Mouse (Mus musculus): Measurements from ENCODE around the gene Hpgds. TPM values are rescaled to one million over a fixed set of nuclear protein-coding genes. Genes with fewer than 3 reads are reported as not detected.

Hpgds gene
- 1 to 10 TPM; 3.4 to 4.5 TPM for total RNA-seq (2021)
- long read RNA-seq, experiment 1, partial matches to known transcripts, result 0 of 5 reads
- long read RNA-seq, experiment 1, other reads (novel, unspliced or antisense), result 2 of 5 reads
- long read RNA-seq, experiment 2, partial matches to known transcripts, result 0 of 1 reads
- long read RNA-seq, experiment 2, other reads (novel, unspliced or antisense), result 0 of 1 reads

- DNase-seq (ENCODE audit: low spot score in 2 of 2), result no peak
These were observed at the start of gene Hpgds for GRCm38 (mm10) chr6:65144621-65145205. Hpgds (minus strand) TSS chr6:65144908.

- DNase-seq (ENCODE audit: low spot score in 2 of 2), result no peak
These were observed 20.3 kb upstream of the Hpgds start for GRCm38 (mm10) chr6:65164977-65165376.

DNA sequence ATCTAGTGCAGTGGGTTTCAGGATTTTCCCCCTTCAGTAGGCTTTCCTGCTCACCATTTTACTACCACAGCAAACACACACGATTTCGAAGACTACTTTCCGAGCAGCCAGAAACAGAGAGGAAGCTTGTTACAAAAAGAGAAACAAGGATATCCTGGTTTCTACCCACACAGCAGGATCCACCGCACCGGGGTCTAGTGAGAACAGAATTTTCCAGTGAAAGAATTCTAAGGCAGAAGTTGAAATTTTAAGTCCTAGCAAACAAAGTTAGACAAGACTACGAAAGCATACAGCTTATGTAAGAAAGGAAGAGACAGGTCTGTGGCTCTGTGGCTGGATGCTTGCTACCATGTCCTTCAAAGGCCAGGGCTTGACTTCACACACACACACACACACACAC lies 19.4 kb upstream of the Hpgds start:
- DNase-seq (ENCODE audit: low spot score in 2 of 2), result peak in 1 of 2 experiments; percentile 26

- DNase-seq (ENCODE audit: low spot score in 2 of 2), result no peak
These were observed 14.8 kb upstream of the Hpgds start for GRCm38 (mm10) chr6:65159381-65159942.

GRCm38 (mm10) chr6:65157042-65157441 lies 12.3 kb upstream of the Hpgds start:
- no peak for DNase-seq (ENCODE audit: low spot score in 2 of 2)

DNA sequence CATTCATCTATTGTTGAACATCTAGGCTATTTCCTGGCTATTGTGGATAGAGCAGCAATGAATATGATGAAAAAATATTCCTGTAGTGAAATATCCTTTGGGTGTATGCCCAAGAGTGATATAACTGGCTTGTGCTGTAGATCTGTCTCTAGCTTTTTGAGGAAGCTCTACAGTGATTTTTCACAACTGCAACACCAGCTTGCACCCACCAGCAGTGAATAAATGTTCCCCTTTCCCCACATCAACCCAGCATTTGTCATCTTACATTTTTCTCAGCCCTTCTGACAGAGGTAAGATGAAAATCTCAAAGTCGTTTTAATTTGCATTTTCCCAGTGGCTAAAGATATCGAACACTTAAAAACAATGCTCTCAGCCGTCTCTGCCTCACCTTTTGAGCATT lies 8.9 kb upstream of the Hpgds start:
- DNase-seq (ENCODE audit: low spot score in 2 of 2), result no peak

DNA sequence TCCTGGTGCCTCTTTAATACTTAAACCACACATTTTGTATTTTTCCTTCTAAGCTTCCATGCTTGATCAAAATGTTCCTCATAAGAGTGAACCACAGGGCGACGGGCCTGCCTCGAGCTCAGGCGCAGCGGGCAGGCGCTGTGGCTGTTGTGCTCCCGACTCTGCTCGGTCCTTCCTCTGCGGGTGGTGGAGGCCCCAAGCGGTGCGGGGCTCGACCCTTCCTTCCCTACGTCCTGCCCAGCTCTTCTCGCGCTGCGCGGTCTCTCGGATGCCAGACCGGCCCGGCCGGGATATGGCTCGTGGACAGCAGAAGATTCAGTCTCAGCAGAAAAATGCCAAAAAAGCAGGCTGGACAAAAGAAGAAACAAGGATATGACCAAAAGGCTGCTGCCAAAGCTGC lies 6.0 kb upstream of the Hpgds start:
- DNase-seq (ENCODE audit: low spot score in 2 of 2), result no peak

DNA sequence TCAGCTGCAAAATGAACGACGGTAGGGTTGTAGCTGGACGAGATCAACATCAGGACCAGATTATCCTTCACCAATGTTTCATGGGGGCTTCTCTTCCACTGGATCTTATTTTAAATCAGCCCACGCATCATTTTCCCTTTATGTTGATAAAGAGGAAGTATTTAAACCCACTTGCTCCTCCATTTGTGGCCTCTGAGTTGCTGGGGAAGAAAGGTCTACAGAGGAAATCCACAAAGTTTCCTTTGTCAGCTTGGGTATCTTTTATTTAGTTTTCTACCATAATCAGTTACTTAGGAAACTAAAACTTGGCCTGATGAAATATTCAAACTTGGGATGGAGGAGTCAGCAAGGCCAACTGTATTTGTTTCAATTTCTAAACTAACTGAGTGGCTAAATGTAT lies 1.7 kb upstream of the Hpgds start:
- DNase-seq (ENCODE audit: low spot score in 2 of 2), result no peak

DNA sequence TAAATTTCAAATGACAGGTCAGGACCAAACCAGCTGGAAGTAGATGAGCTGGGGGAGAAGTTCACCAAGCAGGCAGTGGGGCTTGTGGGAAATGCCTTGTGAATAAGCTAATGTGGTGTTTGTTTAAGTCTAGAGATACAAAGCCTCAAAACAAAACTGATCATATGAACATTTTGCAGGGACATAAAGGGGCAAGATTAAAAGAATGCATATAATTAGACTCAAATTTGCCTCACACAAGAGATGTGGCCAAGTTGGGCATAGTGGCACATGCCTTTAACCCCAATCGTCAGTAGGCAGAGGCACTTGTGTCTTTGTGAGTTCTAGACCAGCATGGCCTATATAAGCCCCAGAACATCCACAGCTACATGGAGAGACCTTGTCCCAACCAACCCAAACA lies 2.4 kb downstream of the Hpgds start:
- no peak for DNase-seq (ENCODE audit: low spot score in 2 of 2)

DNA sequence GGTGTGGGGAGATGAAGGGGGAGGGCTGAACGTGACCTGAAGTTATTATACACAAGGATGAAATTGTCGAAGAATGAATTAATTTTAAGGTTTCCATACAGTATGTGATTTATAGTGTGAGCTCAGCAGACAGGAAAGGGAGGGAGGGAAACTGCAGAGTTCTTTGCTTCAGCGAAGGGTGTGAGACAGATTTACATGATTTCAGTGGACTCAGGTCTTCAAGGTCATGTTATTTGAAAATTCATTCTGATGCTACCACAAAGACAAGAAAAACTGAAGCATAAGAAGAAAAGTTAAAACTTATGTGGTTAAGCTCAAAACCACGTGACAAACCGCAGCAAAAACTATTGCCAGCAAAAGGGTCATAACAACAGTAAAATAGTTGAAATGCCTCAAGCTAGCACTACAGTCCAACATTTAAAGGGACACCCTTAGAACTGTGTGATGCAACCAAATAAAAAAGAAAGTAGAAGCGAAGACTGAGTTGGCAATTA lies 3.9 kb downstream of the Hpgds start:
- DNase-seq (ENCODE audit: low spot score in 2 of 2), result no peak

DNA sequence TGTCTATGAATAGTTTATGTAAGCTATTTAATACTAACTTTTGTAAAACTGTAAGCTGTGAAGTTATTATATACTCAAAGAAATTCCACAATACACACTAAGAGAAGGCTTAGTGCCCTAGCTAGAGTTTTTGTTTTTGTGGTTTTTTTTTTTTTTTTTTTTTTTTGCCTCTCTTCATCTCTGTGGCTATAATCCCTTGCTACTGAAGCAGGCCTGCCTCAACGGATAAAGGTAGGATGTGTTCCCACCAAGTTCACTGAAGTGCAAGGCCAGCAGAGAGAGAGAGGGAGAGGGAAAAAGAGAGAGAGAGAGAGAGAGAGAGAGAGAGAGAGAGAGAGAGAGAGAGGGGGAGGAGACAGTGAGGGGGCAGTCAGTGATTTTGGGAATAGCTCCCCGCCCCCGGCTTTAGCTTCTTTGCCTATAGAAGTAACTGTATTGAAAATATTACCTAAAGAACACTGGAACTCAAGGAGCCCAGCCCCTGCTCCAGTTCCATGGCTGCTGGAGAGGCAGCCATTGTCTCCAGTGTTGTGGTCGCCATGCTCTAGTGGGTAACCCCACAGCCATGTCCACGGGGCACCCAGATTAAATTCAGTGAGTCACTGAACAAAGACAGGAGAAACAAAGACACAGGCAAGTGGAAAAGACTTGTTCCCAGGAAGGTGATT lies 4.5 kb downstream of the Hpgds start:
- DNase-seq (ENCODE audit: low spot score in 2 of 2), result no peak

DNA sequence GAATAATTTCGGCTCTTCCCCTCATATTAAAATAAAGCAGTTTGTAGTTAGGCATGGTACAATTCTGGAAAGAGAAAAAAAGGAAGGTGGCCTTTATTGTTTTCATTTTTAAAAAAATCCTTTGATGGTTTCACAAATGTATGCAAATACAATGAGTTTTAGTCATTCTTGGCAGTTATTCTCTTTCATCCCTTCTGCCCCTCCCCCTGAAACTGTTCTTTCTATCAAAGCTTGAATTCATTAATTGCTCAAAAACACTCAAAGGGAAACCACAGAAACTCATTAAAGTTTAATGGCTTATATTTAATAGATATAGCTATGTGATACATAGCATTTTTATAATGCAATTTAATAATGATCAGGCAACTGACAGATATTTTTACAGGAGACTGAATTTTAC lies 6.5 kb downstream of the Hpgds start:
- DNase-seq (ENCODE audit: low spot score in 2 of 2), result no peak

GRCm38 (mm10) chr6:65137802-65138201 lies 6.9 kb downstream of the Hpgds start:
- no peak for DNase-seq (ENCODE audit: low spot score in 2 of 2)

GRCm38 (mm10) chr6:65132376-65132775 lies 12.3 kb downstream of the Hpgds start:
- DNase-seq (ENCODE audit: low spot score in 2 of 2), result no peak

DNA sequence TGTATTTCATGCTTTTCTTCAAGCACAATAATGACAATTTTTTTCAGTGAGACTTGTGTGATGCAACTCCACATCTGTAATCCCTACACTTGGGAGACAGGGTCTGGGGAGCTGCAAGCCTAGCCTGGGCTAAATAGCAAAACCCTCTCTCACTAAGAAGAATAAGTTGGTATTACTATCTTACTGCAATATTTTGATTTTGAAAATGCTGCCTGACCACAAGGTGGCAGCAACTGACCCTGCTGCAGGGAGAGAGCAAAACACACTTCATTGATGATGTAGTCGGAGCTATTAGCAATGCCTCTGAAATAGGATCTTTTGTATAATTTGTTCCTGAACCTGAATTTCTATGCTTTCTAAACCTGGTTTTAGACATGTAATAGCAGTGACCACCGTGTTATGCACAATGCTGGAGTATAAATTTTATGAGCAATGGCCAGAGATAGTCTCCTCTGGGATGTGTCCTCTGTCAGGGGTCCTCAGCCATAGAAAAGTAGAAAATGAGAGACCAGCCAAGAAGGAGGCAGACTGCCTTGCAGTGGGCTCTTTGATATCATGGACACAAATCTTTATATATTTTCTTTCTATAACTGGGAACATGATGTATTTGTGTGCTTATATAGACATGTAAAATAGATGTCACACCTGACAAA lies 18.5 kb downstream of the Hpgds start:
- DNase-seq (ENCODE audit: low spot score in 2 of 2), result peak; percentile 58 to 61

DNA sequence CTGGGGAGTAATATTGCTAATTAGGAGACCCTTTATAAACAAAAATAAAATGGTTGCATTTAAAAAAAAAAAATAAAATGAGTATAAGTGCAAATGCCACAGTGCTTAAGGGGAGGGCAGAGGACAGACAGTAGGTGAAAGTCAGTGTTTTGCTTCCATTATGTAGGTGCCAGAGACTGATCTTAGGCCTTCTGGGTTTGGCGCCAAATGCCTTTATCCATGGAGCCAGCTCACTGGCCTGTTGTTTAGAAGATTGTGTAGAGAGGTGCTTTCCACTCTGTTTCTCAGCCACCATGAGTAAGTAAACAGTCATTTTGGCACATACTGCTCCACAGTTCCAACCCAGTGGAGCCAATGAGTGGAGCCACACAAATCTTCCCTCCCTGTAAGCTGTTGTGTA lies 27.2 kb downstream of the Hpgds start:
- DNase-seq (ENCODE audit: low spot score in 2 of 2), result no peak

DNA sequence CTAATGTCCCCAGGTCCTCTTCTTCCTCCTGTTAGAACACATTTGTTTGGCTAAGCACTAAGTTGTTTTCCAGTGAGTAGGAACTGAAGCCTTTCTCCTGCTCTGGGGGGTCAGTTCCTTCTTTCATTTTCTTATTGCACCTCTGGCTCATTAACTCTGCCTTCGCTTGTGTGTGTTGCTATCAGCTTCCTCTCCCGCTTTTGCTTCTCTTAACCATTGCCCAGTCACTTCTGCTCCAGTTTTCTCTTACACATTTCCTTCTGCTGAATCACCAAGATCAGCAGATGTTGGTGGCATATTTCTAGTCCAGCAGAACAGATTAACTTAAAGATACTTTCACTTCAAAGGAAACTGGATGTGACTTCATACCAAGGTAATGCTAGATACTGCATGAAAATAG lies 29.8 kb downstream of the Hpgds start:
- DNase-seq (ENCODE audit: low spot score in 2 of 2), result no peak

DNA sequence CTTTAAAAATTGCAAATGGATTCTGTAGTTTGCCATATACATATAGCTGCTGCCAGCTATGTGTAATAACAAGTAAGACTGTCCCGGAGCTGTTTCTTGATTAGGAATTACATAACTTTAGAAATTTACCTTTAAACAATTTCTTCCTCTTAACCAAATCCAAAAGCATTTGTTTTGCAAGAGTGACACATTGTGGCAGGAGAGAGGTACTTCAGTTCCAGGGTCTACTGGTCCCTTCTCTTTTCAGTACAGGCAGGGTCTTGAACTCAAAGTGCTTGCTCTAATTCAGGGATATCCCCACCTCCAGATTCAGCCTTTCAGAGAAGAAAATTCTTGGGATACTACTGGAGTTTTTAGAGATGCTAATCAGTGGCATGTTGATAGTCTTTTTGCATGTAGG lies 65.6 kb downstream of the Hpgds start:
- DNase-seq (ENCODE audit: low spot score in 2 of 2), result no peak

DNA sequence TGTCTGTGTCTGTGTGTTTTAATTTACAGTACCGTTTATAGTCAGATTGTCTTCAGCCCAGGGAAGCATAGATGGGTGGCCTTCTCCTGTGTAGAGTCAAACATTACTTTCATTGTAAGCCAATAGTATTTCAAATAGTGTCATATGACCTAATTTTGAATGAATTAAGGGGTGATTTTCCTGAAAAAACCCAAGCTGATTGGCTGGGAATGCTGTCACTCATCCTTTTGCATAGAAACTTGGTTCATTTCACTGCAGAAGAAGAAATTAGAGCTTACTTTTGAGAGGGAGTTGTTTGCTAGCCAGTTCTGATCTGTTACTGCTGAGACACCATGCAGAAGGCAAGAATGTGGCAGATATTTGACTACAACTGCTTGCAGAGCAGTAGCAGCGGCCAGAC lies 69.5 kb downstream of the Hpgds start:
- no peak for DNase-seq (ENCODE audit: low spot score in 2 of 2)

Measured in left cerebral cortex, adult 18-20 months (tissue).